Mouse (Mus musculus) midbrain, embryonic 16.5 days (tissue): ENCODE results near the gene Psmd13. TPM values are rescaled to one million over a fixed set of nuclear protein-coding genes. Genes with fewer than 3 reads are reported as not detected.

ENCODE experiments used
- ATAC-seq: fragments of 200-750 bp; cut with Nextera tagmentation; 2 replicates; pipeline ENCODE4 v1.8.0; 2017; ENCODE audit warnings: moderate TSS enrichment
- H3K27ac ChIP-seq: fragments of 300-500 bp; sonication (generic); 2 replicates; pipeline ENCODE4 v1.5.1; 2014; ENCODE audit warnings: mild to moderate bottlenecking, low read length, mixed read lengths
- H3K27me3 ChIP-seq: fragments of 300-500 bp; sonication (generic); 2 replicates; pipeline ENCODE4 v1.6.1; 2014; ENCODE audit warnings: low read depth, low read length, mixed read lengths; ENCODE audit not compliant: control insufficient read depth, insufficient read depth
- H3K36me3 ChIP-seq: fragments of 300-500 bp; sonication (generic); 2 replicates; pipeline ENCODE4 v1.6.1; 2014; ENCODE audit warnings: mild to moderate bottlenecking, low read length, moderate library complexity, mixed read lengths; ENCODE audit not compliant: control insufficient read depth, insufficient read depth
- H3K4me1 ChIP-seq: fragments of 300-500 bp; sonication (generic); 2 replicates; pipeline ENCODE4 v1.6.1; 2014; ENCODE audit warnings: mild to moderate bottlenecking, low read length, mixed read lengths; ENCODE audit not compliant: control insufficient read depth, insufficient read depth
- H3K4me2 ChIP-seq: fragments of 300-500 bp; sonication (generic); 2 replicates; pipeline ENCODE4 v1.6.1; 2014; ENCODE audit warnings: mild to moderate bottlenecking, low read length, mixed read lengths
- H3K4me3 ChIP-seq: fragments of 300-500 bp; sonication (generic); 2 replicates; pipeline ENCODE4 v1.5.1; 2014; ENCODE audit warnings: low read depth, mild to moderate bottlenecking, low read length, moderate library complexity, mixed read lengths
- H3K9ac ChIP-seq: fragments of 300-500 bp; sonication (generic); 2 replicates; pipeline ENCODE4 v1.6.1; 2014; ENCODE audit warnings: low read depth, low read length, mixed read lengths
- H3K9me3 ChIP-seq: fragments of 300-500 bp; sonication (generic); replicated peaks from 2 replicates; pipeline ENCODE4 v1.6.1; 2014; ENCODE audit warnings: mild to moderate bottlenecking, low read length, mixed read lengths; ENCODE audit not compliant: control insufficient read depth, poor library complexity, severe bottlenecking
- WGBS: fragments of 180-500 bp; shearing (Covaris S2); extraction: QIAGEN DNeasy Blood & Tissue Kit; methylation state at CpG from one replicate; pipeline ENCODE4 v1.1.7; 2014; 5-methylcytosine and 5-hydroxymethylcytosine counted together
- polyA plus RNA-seq: library from polyadenylated mRNA; unstranded; fragments of >200 nt; fragmentation: Nextera tagmentation; extraction: Ambion mirVana; gene quantifications from 2 replicates; pipeline ENCODE4 v1.2.1, GENCODE M21; 2015

The Psmd13 gene
- polyA plus RNA-seq, 1 experiment from 2014 or later = 260 TPM

DNA sequence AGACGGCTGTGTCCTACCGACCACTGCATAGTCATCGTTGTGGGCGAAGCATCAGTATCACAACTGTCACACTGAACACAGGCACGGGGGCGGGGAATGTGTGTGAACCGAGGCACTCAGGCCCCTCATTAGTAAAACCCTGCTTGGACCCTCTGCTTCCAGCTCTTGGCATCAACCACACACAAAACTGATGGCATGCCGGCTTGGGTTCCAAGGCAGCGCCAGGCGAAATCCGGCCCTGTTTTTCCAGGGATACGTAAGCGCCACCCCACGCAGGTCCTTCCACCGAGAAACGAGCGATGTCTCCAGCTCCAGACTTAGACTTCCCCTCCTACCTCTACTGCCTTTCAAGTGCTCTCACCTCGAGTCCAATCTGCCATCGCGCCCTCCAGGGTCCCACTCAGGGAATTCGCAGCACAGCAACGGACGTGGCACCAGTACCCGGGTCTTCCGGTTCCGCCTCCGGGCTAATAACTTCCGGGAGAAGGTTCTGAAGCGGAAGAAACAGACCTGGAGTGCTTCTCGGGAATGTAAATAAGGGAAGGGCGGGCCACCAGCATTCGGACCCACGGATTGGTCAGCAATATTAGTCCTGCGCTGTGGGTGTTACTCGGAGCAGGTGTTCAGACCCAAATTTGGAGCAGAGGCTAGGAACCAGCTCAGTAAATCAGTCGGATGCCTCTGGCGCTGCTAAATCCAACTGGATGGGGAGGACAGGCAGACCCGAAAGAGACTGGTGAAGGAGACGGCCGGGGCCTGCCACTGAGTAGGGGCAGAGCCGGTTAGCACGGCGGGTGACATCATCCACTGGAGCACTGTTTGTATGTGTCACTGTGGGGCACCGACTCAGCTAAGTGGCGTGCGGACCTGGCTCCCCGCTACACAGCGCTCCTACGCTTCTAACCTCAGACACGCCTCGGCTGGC is 25.6 kb upstream of the Psmd13 start, which contains the start of gene Gm45785:
Gene Gm45785 (minus strand): TSS at position 472 of the 925 bp plus-strand sequence.
- peak; percentile 84 for ATAC-seq
- peak within 1 kb of the TSS; percentile 96 for H3K4me2 ChIP-seq
- H3K9ac ChIP-seq = peak within 1 kb of the TSS; percentile 90
- no peaks in the 10 kb centered on the region for H3K9me3 ChIP-seq
- H3K4me1 ChIP-seq = peaks cover 23% of the 10 kb centered on the region
- no peaks in the 10 kb centered on the region for H3K27me3 ChIP-seq
- 1% methylated on average over 51 of the region's 51 CpGs for whole genome bisulfite sequencing
- H3K4me3 ChIP-seq = peak within 1 kb of the TSS; percentile 85
- peaks cover 30% of the 10 kb centered on the region for H3K36me3 ChIP-seq
- peak within 1 kb of the TSS; percentile 94 for H3K27ac ChIP-seq

DNA sequence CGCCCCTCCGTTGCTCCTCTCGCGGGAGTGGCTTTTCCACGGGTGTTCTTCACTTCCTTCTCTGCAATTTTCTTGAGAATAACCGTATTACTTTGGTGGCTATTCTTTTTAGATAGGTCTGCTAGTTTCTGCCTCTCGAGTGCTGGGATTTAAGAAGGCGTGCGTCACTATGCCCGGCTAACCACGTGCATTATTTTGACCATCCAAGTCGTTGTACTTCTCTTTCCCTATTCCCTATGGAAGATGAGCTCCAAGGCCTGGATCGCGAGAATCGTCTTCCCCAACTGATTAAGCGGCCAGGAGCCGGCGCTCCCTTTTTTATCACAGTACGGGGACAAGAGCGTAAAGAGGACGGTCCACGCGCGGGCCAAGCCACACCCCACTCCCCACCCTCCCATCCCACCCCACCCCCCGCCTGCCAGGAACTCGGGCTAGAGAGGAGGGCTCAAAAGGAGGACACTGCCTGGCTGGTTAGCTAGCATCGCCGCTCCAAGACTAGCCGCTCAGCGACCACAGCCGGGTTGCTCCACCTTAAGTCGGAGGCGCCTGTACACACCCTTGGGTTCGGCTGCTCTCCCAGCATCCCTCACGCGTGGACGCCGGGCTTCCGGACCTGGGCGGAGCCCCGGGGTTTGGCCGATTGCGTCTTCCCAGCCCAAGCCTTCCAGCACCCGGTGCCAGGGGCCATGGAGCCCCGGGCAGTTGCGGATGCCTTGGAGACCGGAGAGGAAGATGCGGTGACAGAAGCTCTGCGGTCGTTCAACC is 24.8 kb upstream of the Psmd13 start, which contains the start of gene Ric8a:
Gene Ric8a (plus strand): TSS at position 173 of the 765 bp plus-strand sequence.
- Histone ChIP-seq H3K36me3 (peaks cover 30% of the 10 kb centered on the region), H3K27me3 (no peaks in the 10 kb centered on the region), H3K4me3 (peak within 1 kb of the TSS; percentile 85), H3K4me1 (peaks cover 23% of the 10 kb centered on the region), H3K27ac (peak within 1 kb of the TSS; percentile 94), H3K9me3 (no peaks in the 10 kb centered on the region), H3K4me2 (peak within 1 kb of the TSS; percentile 96), H3K9ac (peak within 1 kb of the TSS; percentile 90)
- WGBS = under 1% methylated on average over 49 of the region's 50 CpGs
- ATAC-seq = peak; percentile 80

DNA sequence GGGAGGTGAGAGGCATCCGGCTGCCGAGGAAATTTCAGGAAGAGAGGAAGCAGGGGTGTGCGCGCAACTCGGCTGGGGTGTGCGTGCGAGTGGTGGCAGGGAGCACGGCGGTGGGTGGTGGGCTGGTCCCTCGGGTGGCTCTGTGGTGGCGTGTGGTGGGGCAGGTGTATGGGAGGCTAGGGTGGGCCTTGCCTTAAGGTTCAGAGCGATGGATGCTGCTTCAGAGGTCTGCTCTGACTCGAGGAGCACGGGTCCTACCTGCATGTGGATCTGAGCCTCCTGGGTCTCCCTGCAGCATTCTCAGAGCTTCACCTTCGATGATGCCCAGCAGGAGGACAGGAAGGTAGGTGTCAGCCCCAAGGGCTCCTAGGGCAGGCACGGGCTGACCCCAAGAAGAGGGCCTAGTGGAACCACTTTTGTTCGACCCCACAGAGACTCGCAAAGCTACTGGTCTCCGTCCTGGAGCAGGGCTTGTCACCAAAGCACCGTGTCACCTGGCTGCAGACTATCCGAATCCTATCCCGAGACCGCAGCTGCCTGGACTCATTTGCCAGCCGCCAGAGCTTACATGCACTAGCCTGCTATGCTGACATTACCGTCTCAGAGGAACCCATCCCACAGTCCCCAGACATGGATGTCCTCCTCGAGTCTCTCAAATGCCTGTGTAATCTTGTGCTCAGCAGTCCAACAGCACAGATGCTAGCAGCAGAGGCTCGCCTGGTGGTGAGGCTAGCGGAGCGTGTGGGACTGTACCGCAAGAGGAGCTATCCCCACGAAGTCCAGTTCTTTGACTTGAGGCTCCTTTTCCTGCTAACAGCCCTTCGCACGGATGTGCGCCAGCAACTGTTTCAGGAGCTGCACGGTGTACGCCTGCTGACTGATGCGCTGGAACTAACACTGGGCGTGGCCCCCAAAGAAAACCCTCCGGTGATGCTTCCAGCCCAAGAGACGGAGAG is 23.9 kb upstream of the Psmd13 start, which contains the start of gene Bet1l:
Gene Bet1l (minus strand): TSS at position 28 of the 956 bp plus-strand sequence.
- Histone ChIP-seq H3K4me1 (peaks cover 23% of the 10 kb centered on the region), H3K4me3 (peak within 1 kb of the TSS; percentile 85), H3K4me2 (peak within 1 kb of the TSS; percentile 96), H3K9me3 (no peaks in the 10 kb centered on the region), H3K9ac (peak within 1 kb of the TSS; percentile 90), H3K27me3 (no peaks in the 10 kb centered on the region), H3K27ac (peak within 1 kb of the TSS; percentile 94), H3K36me3 (peaks cover 35% of the 10 kb centered on the region)
- ATAC-seq = peak; percentile 33
- 39% methylated on average over 38 of the region's 40 CpGs for WGBS

DNA sequence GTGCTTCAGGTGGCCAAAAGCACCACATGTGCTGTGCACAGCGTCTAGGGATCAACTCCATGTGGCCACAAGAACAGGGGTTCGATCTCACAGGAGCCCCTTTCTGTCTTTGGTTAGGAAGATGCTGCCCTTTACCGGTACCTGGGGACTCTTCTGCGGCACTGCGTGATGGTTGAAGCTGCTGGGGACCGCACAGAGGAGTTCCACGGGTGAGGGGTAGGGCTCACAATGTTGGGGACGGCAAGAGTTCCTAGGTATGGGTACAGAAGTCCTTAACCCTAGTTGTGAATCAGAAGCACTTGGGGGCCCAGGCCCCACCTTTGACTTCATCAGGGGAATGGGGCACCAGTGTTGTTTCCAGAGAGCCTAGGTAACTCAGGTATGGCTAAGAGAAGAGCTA is 23.0 kb upstream of the Psmd13 start:
- no peak for ATAC-seq
- H3K4me1 ChIP-seq = peaks cover 23% of the 10 kb centered on the region
- H3K4me3 ChIP-seq = peak overlapping the region; percentile 85; the same call in 1 of the 2 replicates
- H3K4me2 ChIP-seq = peak overlapping the region; percentile 96
- H3K36me3 ChIP-seq = peaks cover 37% of the 10 kb centered on the region
- WGBS = 97% methylated on average over 8 of the region's 8 CpGs
- H3K9me3 ChIP-seq = no peaks in the 10 kb centered on the region
- H3K9ac ChIP-seq = no peak overlapping the region; the same call in 1 of the 2 replicates
- no peak overlapping the region for H3K27ac ChIP-seq
- no peaks in the 10 kb centered on the region for H3K27me3 ChIP-seq

DNA sequence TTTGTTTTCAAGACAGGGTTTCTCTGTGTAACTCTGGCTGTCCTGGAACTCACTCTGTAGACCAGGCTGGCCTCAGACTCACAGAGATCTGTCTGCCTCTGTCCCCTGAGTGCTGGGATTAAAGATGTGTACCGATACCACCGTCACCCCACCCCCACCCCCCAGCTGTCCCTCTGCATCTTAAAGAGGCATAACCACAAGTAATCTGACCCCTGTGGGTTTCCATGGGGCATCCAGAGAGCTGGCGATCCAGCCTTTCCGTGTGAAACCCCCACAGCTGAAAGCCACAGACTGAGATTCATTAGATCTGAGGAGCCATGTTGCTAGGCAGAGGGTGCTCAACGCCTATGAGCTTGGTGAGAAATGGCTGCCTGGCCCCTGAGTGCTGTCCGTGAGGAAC is 21.8 kb upstream of the Psmd13 start:
- Histone ChIP-seq H3K4me3 (no peak overlapping the region), H3K27ac (no peak overlapping the region), H3K4me2 (no peak overlapping the region), H3K27me3 (no peaks in the 10 kb centered on the region), H3K36me3 (peaks cover 30% of the 10 kb centered on the region), H3K9me3 (no peaks in the 10 kb centered on the region), H3K4me1 (peaks cover 23% of the 10 kb centered on the region), H3K9ac (no peak overlapping the region)
- ATAC-seq = no peak
- WGBS = 63% methylated on average over 6 of the region's 6 CpGs

DNA sequence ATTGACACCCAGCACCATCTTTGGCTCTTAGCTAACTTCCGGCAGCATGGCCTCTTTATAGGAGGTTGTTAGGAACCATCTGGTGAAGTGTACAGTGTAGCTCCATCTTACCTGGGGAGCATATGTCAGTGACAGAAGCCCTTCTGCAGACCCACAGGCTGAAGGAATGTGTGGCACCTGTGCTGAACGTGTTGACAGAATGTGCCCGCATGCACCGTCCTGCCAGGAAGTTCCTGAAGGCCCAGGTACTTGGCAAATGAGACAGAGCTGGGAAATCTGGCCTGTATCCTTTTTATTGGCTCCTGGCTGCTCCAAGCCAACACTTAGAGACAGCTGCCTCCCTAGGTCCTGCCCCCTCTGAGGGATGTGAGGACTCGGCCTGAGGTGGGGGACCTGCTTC is 21.0 kb upstream of the Psmd13 start:
- no peak overlapping the region for H3K4me3 ChIP-seq
- ATAC-seq = no peak
- no peak overlapping the region for H3K27ac ChIP-seq
- no peaks in the 10 kb centered on the region for H3K9me3 ChIP-seq
- no peak overlapping the region for H3K9ac ChIP-seq
- H3K4me2 ChIP-seq = no peak overlapping the region
- H3K27me3 ChIP-seq = no peaks in the 10 kb centered on the region
- peaks cover 16% of the 10 kb centered on the region for H3K4me1 ChIP-seq
- peaks cover 30% of the 10 kb centered on the region for H3K36me3 ChIP-seq
- WGBS = 89% methylated on average over 5 of the region's 5 CpGs

DNA sequence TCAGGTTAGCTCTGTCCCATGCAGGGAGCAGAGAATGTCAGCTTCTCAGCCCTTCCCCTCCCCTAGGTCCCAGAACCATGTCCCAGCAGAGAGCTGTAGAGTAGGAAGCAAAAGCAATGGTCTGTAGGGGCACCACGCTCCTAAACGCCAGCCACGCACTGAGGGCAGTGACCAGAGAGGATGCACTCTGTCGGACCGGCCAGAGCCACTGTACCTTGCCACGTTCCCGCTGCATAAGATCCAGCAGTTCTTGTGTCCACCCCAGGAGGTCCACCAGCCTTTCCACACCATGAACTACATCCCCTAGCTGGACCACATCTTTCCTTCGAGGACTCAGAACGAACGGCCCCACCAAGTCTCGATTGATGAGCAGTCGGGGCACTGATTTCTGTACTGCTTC is 17.0 kb upstream of the Psmd13 start:
- Histone ChIP-seq H3K36me3 (peaks cover 30% of the 10 kb centered on the region), H3K4me1 (0 out of 2 replicates have a peak, but pooled peaks cover 2% of the 10 kb centered on the region), H3K27ac (no peak overlapping the region), H3K4me3 (no peak overlapping the region), H3K4me2 (no peak overlapping the region), H3K9me3 (no peaks in the 10 kb centered on the region), H3K27me3 (no peaks in the 10 kb centered on the region), H3K9ac (no peak overlapping the region)
- 92% methylated on average over 12 of the region's 12 CpGs for WGBS
- ATAC-seq = no peak

DNA sequence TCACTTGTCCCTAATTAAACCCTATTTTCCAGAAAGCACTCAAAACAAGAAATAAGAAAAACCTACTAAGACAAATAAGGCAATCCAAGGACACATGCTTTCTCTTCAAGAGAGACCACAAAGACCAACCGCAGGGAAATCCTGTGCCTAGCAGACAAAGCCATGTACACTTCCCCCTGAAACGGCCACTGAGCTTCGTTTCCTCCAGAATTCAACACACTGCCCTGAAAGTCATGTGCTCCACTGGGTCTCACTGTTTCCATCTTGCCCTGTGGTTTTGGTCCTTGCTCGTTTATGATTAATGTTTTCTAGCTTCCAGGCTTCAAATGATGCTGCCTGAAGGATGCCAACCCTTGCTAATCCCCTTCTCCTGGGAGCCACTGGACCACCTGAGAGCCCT is 7.5 kb upstream of the Psmd13 start:
- Histone ChIP-seq H3K27me3 (no peaks in the 10 kb centered on the region), H3K27ac (no peak overlapping the region), H3K36me3 (peaks cover 11% of the 10 kb centered on the region; the same call in 1 of the 2 replicates), H3K4me2 (no peak overlapping the region), H3K9ac (no peak overlapping the region), H3K4me1 (no peaks in the 10 kb centered on the region), H3K9me3 (no peaks in the 10 kb centered on the region), H3K4me3 (no peak overlapping the region)
- ATAC-seq = no peak
- WGBS = 87% methylated on average over 4 of the region's 4 CpGs
